Mouse (Mus musculus) adrenal gland, adult (tissue): ENCODE measurements around the gene Acvr1b.
A peak's percentile ranks its signal among the peaks of the same experiment; 100 is the strongest.

ENCODE experiments used
- DNase-seq, 2 experiments: peaks; one replicate each; pipeline ENCODE4 v3.0.0; 2022 to 2023; ENCODE audit warnings: low spot score in 1 of 2; ENCODE audit not compliant: inconsistent age in 2 of 2

The Acvr1b gene

DNA sequence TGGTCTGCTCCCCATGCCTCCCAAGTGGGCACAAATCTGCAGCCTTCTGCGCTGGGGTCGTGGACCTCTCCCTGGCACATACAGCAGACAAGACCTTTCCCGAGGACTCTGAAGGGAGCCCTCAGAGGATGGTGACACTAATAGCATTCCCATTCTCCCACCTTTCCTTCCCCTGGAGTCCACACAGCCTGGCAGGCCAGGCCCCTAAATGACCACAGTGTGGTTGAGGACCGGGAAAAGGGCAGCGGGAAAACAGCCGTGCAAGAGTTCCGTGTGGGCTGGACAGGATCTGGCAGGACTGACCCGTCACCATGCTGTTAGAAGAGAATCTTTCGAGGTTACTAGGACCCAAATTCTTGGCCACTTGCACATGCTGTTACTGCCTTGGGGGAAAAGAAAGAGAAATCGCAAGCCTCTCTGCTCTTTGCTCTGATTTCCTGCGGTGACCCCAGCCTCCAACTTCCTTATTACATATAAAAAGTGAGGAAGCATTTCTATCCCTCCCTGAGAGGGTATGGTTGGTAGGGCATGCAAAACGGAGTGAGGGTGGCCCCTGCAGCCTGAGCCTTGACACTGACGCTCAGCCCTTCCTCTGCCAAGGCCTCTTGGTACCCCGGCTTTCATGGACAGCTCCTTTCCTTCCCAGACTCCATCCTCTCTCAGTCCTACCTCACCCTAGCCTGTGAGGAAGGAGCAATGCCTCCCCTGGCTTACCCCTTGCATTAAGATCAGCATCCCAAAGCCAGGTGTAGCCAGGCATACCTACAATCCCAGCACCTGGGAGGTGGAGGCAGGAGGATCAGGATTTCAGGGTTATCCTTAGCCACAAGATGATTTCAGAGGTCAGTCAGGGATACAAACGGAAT, 27.5 kb upstream of the Acvr1b start:
- DNase-seq = peak; percentile 25 to 42

DNA sequence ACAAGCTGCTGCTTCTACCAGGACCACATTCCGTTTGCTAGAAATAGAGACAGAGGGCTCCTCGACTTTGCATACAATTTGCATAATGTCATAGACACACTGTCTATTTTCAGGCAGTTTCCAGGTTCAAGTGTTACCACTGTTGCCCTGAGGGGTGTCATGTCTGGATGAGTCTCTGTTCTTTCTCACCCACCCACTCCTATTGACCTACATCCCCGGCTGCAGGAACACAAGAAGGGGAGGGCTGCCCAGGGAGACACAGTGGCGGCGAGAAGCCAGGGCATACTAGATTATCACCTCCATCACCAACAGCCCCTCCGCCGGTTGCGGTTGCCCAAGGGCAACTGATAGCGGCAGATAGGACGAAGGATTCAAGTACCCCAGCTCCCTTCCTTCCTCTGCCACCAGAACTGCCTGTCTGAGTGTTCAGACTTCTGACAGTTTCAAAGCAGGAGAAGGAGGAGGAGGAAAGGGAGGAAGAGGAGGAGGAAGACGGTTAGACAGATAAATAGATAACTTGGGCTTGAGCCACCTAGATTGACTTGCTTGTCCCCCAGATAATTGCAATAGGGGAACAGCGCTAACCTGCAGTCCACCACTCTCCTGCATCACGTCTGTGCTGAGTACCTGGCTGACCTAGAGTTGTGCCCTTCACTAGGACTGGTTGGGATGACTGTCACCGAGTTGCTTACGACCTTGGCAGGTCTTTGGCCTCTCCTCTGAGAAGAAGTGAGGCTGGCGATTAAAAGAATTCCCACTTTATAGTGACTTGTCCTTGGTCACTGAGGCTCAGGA, 26.6 kb upstream of the Acvr1b start:
- DNase-seq = peak in 1 of 2 experiments; percentile 48

DNA sequence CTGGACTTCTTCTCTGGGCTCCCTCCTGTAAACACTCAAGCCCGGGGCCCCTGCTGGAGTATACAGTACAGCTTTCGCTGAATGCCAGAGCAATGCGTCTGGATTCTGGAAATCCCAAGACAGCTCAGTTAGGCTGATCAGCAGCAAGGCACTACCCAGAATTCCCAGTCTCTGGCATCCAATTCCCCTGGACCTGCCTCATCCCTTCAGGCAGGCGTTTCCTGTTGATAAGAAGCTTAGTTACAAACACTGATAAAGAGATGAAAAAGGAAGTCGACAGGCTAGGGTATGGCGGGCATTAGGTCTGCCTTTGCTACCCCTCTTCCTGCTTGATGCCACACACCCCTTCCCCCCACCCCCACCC, 26.0 kb upstream of the Acvr1b start:
- DNase-seq = peak; percentile 23 to 67

DNA sequence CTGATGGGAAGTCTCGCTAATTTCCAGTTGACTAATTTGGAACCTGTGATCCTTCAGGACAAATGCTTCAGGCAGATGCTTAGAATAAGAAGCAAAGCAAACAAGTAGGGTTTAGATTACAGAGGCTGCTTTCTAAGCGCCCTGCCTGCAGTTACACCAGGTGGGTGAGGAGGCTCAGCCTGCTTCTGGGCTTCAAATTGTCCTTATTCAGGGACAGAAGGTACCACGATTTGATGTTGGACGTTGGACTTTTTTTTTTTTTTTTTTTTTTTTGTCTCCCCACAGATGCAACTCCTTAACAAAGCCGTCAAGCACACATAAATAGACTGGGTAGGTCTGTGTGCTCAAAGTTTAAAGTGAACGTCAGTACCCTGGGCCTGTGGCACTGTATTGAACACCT, 25.3 kb upstream of the Acvr1b start:
- DNase-seq = no peak

DNA sequence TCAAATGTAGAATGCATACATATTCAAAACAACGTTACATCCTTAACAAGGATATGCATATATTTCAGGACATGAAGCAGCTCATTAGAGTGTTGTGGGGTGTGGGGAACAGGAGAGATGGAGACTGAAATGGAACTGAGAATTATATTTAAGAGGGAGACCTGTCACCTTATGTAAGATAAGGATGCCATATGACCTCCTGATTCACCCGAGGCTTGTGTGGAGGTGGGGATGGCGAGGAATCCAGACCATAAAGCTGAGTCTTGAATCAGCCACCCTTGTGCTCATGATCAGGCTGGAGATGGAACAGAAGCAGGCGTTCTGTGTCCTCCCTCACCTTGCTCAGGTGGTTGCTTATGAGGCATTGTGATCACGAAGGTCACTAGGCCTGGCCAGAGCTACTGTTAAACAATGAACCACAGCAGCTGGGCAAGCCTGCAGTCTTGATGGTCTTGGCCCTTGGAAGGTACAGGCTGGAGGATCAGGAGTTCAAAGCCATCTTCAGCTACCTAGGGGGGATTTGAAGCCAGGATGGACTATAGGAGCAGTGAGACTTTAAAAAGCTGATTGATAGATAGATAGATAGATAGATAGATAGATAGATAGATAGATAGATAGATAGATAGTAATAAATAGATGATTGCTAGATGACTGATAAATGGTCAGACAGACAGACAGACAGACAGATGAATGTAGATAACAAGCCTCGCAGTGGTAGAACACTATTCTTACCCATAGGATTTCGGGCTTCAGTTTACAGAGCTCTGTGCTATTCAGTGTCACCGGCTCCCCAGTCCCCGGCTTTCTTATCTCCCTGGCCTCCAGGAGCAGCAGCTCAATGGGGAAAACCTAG, 22.2 kb upstream of the Acvr1b start:
- no peak for DNase-seq

DNA sequence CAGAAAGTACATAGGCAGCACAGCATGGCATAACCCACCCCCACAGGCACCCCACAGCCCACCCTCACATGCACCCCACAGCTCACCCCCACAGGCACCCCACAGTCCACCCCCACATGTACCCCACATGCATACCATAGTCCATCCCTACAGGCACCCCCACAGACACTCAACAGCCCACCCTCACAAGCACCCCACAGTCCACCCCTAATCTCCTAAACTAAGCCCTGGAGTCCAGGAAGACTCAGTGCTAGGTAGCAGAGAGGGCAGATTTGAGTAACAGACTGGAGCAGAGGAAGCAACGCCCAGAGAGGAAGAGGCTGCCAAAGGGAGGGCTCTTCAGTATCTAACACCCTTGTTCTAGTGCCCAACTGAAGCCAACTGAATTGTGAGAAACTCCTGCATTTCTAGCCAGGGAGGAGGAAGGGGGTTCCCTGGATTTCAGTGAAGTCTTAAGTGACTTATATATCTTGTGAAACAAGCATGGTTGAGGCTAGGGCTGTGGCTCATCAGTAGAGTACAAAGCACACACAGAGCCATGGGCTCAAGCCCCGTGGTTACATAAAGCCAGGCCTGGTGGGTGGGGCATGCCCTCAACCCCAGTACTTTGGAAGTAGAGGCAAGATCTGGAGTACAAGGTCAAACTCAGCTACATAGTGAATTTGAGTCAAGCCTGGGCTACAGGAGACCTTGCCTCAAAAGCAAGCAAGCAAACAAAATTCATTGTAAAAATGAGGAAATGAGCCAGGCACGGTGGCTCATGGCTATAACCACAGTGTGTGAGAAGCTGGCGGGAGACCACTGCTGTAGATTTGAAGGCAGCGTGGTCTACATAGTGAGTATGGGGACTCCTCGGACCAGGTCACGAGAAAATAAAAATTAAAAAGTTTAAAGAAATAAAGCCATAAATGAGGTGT, 18.9 kb upstream of the Acvr1b start:
- no peak for DNase-seq

DNA sequence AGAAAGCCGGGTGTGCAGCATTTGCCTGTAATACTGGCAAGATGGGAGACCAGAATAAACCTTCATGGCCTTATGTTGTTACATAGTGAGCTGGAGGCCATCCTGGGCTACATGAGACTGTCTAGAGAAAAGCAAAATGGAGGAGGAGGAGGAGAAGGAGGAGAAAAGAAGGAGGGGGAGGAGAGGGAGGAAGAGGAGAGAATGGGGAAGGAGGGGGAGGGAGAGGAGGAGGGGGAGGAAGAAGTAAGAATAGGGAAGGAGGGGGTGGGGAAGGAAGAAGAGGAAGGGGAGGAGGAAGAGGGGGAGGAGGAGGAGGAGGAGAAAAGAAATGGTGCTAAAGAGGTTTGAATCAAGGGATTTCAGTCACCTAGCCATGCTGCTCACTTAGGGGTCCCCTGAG, 13.7 kb upstream of the Acvr1b start:
- no peak for DNase-seq

DNA sequence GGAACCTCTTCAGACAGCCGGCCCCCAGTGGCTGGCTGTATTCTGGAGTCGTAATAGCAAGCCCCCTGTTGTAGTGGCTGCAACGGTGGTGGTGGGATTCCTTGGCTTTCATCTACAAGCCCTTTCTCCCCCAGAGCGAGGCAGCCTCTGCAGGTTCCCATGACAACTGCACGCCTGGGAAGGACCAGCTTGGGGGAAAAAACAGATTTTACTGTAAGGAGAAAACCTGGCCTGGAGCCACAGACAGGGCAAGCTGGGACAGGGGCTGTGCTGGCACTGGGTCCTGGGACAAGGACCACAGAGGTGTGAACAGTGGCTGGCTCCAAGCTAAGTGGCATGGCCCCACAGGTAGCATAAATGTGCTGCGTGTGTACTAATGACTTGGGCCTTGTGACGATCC, 13.3 kb upstream of the Acvr1b start:
- DNase-seq = no peak

DNA sequence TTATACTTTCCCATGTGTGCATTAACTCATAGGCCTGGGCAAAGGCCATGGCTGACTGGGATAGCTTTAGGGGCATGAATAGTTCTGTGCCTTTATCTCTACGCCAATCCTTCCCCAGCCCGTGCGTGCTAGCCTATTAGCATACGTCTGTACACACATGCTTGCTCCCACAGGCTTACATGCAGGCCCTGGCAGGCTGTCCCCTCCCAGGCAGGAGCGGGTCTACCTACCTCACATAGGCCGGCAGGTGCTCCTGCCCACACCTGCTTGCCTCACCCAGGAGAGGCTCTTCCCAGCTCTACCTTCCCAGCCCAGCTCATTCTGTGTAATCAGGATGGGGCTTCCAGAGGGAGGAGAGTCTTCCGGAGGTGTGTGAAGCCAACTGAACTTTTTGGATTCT, 12.3 kb upstream of the Acvr1b start:
- DNase-seq = no peak

DNA sequence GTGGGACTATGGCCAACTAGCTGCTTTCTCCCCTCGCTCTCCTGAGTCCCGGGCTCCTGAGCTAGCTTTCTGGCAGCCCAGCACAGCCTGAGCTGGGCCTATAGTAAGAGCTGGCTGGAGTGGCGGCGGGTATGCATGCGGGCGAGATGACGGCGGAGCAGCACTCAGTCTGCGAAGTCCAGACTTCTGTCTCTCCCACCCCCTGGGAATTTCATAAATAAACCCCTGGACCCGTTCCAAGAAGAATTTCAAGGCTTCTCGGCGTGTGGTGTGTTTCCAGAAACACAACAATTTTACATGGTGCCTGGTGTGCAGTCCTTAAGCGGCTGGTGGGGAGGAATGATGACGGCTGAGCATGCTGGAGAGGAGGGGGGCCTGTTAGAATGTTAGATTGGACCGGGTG, 10.8 kb upstream of the Acvr1b start:
- peak in 1 of 2 experiments; percentile 67 for DNase-seq

DNA sequence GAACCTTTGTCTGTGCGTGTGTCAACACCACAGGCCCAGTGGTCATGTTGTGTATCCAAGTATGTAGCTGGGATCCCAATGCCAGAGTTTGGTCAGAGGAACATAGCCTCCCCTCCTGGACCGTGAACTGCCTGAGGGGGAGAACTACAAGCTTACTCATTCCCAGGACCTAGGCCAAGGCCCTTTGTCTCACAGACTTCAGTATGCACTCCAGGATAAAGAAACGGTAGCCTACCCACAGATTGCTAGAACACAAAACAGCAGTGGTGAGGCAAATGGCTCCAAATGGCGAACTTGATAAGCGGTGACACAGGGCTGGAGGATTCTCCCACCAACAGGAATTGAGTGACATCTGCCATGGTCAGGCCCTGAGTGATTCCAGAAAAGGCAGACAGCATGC, 10.0 kb upstream of the Acvr1b start:
- peak; percentile 73 to 82 for DNase-seq

DNA sequence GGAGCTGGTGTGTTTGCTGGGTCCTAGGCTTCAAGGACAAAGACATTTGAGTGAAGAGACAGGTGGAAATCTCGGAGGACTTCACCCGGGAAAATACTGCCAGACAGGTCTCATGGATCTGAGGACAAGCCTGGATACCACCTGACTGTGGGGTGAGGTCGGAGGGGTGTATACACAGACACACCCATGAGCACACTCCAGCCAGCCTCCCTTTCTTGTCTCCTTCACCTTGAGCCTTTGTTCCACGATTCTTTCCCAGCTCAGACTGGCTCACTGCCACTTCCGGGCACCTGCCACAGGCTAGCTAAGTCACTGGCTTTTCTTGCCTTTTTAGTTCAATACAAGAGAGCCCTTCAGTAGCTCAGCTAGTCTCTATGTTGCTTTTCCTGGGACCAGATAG, 9.6 kb upstream of the Acvr1b start:
- no peak for DNase-seq

DNA sequence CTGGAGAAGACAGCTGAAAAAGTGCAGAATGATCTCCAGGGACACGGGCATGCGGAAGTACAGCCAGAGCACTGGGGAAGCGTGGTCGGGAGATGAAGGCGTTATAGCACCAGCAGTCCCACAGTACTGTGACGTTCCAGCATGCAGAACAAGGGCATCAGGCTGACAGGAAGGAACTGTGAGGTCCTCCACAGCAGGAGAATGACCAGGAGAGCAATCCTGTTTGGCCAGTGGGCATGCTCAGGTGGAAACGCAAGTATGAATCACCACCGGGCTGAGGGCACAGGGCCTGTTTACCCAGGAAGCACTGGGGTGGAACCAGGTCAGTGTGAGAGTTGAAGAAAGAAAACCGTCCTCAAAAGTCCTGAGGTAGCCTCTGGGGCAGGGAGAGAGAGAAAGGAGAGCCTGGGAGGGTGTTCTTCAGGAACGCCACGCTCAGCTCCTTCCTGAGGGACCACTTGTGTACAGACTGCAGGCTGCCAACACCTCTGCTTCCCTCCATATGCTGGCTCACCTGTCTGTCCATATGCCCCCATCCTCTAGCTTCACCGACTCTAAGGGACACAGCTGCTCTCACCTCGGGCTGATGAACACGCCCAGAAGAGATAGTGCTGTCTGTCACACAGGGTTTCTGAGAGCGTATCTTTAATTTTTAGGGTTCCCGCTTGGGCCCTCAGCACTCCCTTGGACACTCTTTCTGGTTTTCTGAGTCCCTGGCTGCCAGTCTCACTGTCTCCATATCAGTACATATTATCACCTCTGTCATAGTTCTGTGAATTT, 8.0 kb upstream of the Acvr1b start:
- DNase-seq = no peak

DNA sequence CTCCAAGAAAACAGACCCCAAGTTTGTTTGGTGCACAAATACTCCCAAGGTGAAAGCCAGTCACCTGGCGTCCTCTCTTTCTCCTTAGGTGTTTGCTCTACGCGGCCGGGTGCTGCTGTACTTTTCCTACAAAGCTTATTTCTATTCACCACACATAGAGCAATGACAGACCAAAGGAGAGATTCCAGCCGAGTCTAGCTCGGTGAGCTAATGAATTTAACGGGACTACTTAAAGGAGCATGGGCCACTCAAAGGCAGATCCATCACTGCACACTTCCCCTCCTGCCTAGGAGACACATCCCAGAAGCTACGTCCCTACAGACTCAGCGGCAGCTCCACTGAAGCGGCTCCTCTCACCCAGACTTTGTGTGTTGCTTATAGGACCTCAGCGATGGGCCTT, 6.3 kb upstream of the Acvr1b start:
- DNase-seq = no peak

DNA sequence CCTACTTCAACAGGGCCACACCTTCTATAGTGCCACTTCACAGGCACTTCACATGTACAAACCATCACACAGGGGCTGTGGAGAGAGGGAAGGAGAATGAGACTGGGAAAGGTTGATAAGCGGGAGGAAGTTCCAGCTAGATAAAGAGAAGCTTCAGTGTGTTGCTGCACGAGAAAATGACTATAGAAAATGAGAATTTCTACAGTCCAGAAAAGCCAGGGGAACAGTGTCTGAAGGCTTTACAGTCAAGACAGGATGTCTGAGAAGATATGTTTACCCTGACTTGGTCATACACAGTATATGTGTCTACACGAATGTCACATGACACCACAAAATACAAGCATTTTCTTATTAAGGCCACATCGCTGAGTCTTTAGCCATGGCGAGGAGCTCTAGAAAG, 4.0 kb upstream of the Acvr1b start:
- no peak for DNase-seq

DNA sequence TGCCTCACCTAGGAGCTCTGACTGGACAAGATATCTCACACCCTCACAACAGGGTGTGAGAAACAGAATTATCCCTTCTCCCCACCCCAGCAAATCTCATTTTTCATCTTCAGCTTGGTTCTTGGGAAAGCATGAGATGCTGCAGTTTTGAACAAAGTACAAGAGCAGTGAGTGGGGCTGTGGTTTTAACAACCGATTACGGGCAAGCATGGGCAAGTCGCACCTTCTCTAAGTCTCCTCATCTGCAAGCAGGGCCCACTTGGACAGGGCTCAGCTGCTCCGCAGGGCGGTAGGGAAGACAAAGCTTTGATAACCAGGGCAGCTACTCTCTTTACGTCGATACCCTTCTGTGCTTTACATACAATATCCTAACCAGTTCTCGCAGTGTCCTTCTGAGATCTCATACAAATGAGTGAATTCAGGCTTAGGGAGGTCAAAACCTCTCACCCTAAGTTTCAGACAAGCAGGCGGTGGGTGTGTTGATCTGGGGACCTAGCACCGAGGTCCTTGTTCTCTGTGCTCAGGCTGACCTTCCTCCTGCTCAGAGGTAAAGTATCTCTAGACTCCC, 3.4 kb upstream of the Acvr1b start:
- DNase-seq = no peak

DNA sequence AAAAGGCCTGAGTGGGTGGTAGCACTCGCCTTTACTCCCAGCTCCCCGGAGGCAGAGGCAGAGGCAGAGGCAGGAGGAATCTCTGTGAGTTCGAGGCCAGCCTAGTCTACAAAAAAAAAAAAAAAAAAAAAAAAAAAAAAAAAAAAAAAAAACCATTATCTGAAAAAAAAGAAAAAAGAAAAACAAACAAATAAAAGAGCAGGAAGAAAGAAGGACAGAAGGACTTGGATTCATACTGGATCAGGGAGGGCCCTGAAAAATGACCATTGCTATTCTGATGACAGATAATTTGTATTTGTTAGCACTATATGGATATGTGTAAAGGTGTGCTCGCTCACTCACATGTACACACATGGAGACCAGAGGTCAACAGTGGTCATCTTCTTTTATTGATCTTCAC, 2.6 kb upstream of the Acvr1b start:
- DNase-seq = no peak

DNA sequence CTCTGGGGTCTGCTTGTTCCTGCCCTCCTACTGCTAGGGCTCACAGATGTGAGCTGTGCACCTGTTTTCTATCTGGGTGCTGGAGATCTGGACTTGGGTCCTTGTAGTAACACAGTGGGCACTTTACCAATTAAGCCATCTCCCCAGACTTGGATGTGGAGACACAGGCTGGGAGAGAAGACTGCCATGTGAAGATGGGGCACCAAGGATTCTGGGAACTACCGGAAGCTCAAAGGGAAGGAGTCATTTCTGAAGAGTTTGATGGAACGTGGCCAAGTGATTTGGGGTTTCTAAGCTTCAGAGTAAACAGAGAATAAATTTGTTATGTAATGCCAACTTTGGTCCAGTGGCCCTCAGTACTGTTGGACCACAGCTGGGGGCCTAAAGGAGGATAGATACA, 1.9 kb upstream of the Acvr1b start:
- no peak for DNase-seq
